ENCODE assay signal across 18 mouse cellular contexts in genomic region chr13:6272932-6273331, GRCm38 (mm10).
DNase-seq lines count a peak whose midpoint lies in the region; ATAC-seq and TF ChIP-seq lines count a peak whose summit lies in the region.
"Had no signal": no experiment of that assay in that cellular context is flagged by ENCODE, and none has a peak within 500 bp of the region (broad histone marks: within the 10 kb centered on the region; RNA-seq: fewer than 3 reads in every experiment).

No protein-coding gene starts in this region.

- H3K27me3 ChIP-seq in intestine, postnatal 0 days (replicated peaks; ENCODE audit: control insufficient read depth, insufficient read depth, low read length): no peaks in the 10 kb centered on the region
- H3K27me3 ChIP-seq in intestine, embryonic 16.5 days (replicated peaks; ENCODE audit: control insufficient read depth, insufficient read depth, low read length): no peaks in the 10 kb centered on the region
- H3K27me3 ChIP-seq in cerebellum, adult 2 months (ENCODE audit: control insufficient read depth, insufficient read depth, low read length): no peaks in the 10 kb centered on the region
- H3K27me3 ChIP-seq: lung, embryonic 15.5 days had no signal

- no peak for TF ChIP-seq POLR2A in cerebellum, adult 2 months (IDR thresholded peaks at IDR 0.05; ENCODE audit: borderline replicate concordance, insufficient read depth, low read length)

- H3K27ac ChIP-seq in intestine, postnatal 0 days (ENCODE audit: low read depth, low read length): no peak overlapping the region
- no peak overlapping the region for H3K27ac ChIP-seq in intestine, embryonic 16.5 days (ENCODE audit: low read length)
- no peak overlapping the region for H3K27ac ChIP-seq in cerebellum, adult 2 months (ENCODE audit: insufficient read depth, low read length)
- H3K27ac ChIP-seq: embryonic facial prominence, embryonic 10.5 days; liver, embryonic 14.5 days; lung, embryonic 15.5 days had no signal

- H3K9me3 ChIP-seq in intestine, postnatal 0 days (ENCODE audit: control insufficient read depth): no peaks in the 10 kb centered on the region
- H3K9me3 ChIP-seq in intestine, embryonic 16.5 days (ENCODE audit: control insufficient read depth, low read length): no peaks in the 10 kb centered on the region
- H3K9me3 ChIP-seq: embryonic facial prominence, embryonic 10.5 days; lung, embryonic 15.5 days had no signal

- peak; percentile 5 for DNase-seq in lung, postnatal 10 days
- no peak for DNase-seq in lung, postnatal 4 days
- DNase-seq in ZHBTc4 (ENCODE audit: low read depth, low spot score): peak; percentile 4
- no peak for DNase-seq in adrenal gland, postnatal 25 days
- no peak for DNase-seq in cerebellum, adult 2 months
- DNase-seq: adrenal gland, postnatal 10 days; cerebellum, adult 9-11 months; gastrocnemius, postnatal 36 days; kidney, adult 2 months; thymus, postnatal 25 days had no signal

- WGBS in intestine, postnatal 0 days: 71% methylated on average over 1 of the region's 1 CpGs
- 77% methylated on average over 1 of the region's 1 CpGs for WGBS in intestine, embryonic 16.5 days
- 79% methylated on average over 1 of the region's 1 CpGs for WGBS in cerebellum, adult 2 months

- ATAC-seq in intestine, postnatal 0 days: no peak
- ATAC-seq in intestine, embryonic 16.5 days: no peak
- ATAC-seq: forebrain, embryonic 16.5 days; hindbrain, embryonic 16.5 days had no signal

- H3K4me1 ChIP-seq in intestine, postnatal 0 days (replicated peaks; ENCODE audit: control insufficient read depth, insufficient read depth, low read length): no peaks in the 10 kb centered on the region
- H3K4me1 ChIP-seq in intestine, embryonic 16.5 days (ENCODE audit: control insufficient read depth, insufficient read depth, low read length): no peaks in the 10 kb centered on the region
- H3K4me1 ChIP-seq in cerebellum, adult 2 months (ENCODE audit: control insufficient read depth, insufficient read depth, low read length): no peaks in the 10 kb centered on the region
- H3K4me1 ChIP-seq: embryonic facial prominence, embryonic 10.5 days; lung, embryonic 15.5 days had no signal

- no peak overlapping the region for H3K4me2 ChIP-seq in intestine, postnatal 0 days (replicated peaks; ENCODE audit: low read depth)
- no peak overlapping the region for H3K4me2 ChIP-seq in intestine, embryonic 16.5 days (ENCODE audit: low read depth, low read length)
- H3K4me2 ChIP-seq: lung, embryonic 15.5 days; midbrain, embryonic 11.5 days had no signal

- TF ChIP-seq CTCF in intestine, postnatal 0 days (IDR thresholded peaks at IDR 0.05; ENCODE audit: low read depth): peak; percentile 31
- TF ChIP-seq CTCF in cerebellum, adult 2 months (IDR thresholded peaks at IDR 0.05; ENCODE audit: borderline replicate concordance, insufficient read depth, low read depth, low read length): no peak

- H3K4me3 ChIP-seq in intestine, postnatal 0 days (ENCODE audit: low read depth, low read length): no peak overlapping the region
- H3K4me3 ChIP-seq in intestine, embryonic 16.5 days (ENCODE audit: low read length): no peak overlapping the region
- H3K4me3 ChIP-seq in cerebellum, adult 2 months (replicated peaks; ENCODE audit: insufficient read depth, low read depth, low read length): no peak overlapping the region
- H3K4me3 ChIP-seq: embryonic facial prominence, embryonic 10.5 days; lung, embryonic 15.5 days had no signal

- no peak overlapping the region for H3K9ac ChIP-seq in intestine, postnatal 0 days (ENCODE audit: low read depth, low read length)
- no peak overlapping the region for H3K9ac ChIP-seq in intestine, embryonic 16.5 days (ENCODE audit: low read depth, low read length)
- H3K9ac ChIP-seq: liver, embryonic 14.5 days; lung, embryonic 15.5 days had no signal

- H3K36me3 ChIP-seq in intestine, postnatal 0 days (ENCODE audit: control insufficient read depth, insufficient read depth): no peaks in the 10 kb centered on the region
- H3K36me3 ChIP-seq in intestine, embryonic 16.5 days (ENCODE audit: control insufficient read depth, insufficient read depth, low read length): no peaks in the 10 kb centered on the region
- H3K36me3 ChIP-seq: embryonic facial prominence, embryonic 10.5 days; lung, embryonic 15.5 days had no signal

Comparison
In these comparisons a context has a peak if more than half of its experiments do, and no peak if none do; other contexts are left out.
1. DNase-seq: peak in lung, postnatal 10 days (single experiment) and ZHBTc4 (single experiment); none in lung, postnatal 4 days (0 of 2), adrenal gland, postnatal 25 days (single experiment) and cerebellum, adult 2 months (0 of 2).